Mouse (Mus musculus): ENCODE results near the gene Slc4a1.

Gene Slc4a1

DNA sequence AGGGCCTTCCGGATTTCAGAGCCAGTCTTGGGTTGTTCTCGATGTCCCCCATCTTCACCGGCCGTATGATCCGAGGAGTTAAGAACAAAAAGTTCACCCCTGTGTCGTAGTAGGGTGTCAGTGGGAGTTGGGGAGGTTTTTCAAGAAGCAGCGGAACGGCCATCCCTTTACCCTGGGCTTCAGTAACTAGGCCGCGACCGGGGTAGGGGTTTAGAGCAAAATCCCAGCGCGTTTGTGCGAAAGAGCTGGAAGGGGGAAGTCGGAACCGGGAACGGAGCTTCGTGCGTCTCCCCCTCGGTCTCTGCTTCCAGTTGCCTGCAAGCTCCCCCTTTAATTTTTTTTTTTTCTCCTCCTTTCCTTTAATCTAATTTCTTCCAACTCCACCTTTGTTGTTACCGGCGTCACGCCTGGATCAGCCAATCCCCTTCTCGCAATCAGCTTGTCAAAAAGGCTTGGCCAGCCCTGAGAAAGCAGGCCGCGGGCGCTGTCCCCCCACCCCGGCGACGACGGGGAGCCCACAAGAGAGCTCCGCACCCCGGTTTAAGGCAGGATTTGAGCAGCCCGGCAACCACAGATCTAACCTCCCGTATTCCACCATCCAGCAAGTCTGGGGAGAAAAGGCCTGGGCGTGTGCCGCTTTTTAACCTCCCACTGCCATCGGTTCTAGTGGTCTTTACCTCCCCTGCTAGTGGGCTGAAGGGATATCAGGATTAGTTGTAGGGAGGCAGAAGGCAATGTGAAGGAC, 45.9 kb downstream of the Slc4a1 start:
- DNase-seq: peak; percentile 92 to 95

DNA sequence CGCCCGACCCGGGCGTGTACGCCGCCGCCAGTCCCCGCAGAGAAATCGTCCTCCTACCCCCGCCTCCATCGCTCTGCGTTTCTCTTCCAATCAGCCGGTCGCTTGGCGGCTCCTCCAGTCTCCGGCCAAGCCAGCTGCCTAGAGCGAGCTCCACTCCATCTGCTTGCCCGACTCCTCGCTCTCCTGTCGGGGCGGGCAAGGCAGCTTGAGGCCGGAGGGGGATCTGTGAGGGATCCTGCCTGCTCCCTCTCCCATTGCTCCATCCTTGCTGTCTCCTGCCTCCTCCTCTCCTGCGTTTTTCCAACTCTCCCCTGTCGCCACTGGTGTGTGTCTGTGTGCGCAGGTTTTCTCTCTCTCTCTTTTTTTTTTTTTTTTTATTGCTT, 46.6 kb downstream of the Slc4a1 start, which contains the start of gene Ubtf:
TSS of gene Ubtf (minus strand) at position 333 of the 383 bp plus-strand sequence.
- DNase-seq: peak; percentile 97

DNA sequence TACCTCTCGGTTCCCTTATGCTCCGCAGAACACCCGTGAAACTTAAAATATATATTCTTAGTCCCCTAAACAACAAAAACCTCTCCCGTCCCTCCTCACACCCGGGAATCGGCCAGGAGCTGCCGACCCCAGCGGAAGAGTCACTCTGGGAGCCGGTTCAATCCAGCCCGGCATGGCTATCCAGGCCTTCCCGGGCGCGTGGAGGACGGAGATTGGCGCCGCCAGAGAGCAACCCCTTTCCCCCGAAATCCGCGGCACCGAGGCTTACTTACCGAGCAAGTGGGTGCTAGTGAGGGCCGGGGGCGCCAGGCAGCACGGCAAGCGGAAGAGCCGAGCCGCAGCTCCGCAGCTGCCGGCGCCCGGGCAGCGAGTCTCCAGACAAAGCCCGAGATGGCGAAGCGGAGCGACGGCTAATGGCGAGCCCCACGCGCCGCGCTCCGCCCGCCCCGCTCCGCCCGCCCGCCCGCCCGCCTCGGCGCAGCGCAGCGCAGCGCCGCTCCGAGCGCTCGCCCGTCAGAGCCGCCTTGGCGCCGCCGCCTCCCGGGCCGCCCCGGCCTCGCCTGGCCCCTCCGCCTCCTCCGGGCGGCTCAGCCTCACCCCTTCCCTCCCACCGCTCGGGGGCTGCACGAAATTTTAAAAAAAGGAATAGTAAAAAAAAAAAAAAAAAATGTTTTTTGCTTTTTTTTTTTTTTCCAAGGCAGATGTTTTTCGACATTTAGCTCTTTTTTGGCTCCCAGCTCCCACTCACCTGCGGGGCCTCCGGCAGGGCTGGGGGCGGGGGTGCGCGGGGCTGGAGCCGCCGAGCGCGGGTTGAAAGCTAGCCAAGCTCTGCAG, 47.2 kb downstream of the Slc4a1 start:
- DNase-seq: peak; percentile 60 to 74

DNA sequence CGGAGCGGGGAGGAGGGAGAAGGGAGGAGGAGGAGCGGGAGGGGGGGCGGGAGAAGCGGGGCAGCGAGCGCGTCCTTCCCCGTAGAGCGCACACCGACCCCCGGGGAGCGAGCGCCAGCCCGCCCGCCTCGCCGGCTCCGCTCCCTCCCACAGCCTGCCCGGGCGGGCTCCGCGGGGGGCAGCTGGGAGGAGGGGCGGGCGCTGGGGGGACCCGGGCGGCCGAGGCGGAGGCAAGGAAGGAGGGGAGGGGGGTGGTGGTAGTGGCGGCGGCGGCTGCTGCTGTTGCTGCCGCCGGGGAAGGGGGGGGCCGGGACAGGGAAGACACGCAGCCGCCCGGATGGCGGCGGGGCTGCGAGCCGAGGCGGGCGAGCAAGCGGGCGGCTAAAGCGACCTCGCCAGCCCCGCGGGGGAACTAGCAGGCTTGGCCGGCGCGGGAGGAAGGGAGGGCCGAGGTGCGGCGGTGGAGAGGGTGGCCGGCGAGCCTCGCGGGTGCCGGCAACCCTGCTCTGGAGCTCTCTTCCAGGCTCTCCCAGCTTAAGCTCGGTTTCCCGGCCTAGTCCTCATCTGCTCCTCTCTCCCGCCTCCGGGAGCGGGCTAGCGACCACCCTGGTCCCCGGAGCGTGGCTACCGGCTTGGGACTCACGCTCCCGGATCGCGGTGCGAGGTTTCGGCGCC, 48.0 kb downstream of the Slc4a1 start:
- DNase-seq: peak in 1 of 2 experiments; percentile 89

DNA sequence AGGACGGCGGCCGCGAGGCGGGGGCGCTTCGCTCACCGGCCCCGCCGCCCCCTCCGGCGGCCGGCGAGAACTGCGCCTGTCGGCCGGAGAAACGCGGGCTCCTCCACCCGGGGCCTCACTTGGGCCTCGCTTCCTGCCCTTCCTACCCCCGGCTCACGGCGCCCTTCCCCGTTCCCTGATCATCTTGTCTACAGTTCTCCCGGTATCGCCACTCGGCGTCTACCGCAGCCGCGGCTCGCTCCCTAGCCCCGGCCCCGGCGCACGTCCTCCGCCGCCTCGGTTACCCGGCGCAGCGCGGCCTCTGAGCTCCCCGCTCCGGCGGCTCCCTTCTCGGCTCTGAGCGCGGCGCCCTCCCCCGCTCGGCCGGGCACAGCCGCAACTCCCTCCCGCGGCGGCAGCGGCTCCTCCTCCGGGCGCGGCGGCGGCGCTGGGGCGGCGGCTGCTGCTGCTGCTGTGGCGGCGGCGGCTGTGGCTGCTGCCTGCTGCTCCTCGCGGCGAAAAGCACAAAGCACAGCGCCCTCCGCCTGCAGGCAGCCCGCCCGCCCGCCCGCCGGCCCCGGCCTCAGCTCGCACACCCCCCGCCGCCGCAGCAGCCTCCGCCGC, 48.6 kb downstream of the Slc4a1 start:
- peak; percentile 81 to 85 for DNase-seq

DNA sequence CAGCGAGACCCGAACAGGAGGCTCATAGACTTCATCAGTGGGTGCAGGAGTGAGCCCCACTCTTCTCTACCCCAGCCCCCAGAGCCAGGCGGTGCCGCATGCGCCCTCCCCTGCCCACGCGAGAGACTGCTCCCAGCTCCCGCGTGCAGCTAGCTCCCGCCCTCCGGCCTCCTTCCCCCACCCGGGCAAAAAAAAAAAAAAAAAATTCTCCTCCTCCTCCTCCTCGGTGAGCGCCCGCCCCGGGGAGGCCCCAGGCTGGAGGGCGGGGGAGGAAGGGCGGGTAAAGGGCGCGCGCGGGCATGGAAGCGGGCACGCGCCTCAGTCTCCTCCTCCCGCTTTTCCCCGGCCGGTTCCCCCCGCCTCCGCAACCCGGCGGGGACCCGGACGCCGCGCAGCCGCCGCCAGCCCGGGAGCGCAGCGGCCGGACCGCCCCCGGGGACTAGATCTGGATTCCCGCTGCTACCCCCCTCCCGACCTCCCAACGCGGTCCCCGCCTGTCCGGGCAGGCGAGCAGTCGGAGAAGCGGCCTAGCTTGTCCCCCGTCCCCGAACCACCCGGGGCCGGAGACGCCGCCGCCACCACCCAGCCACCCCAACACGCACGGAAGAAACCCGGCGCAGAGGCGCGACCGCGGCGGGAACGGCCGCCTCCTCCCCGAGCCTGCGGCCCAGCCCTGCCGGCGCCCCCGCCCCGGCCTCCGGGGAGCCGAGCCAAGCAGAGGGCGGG, 49.3 kb downstream of the Slc4a1 start:
- peak; percentile 90 to 94 for DNase-seq

DNA sequence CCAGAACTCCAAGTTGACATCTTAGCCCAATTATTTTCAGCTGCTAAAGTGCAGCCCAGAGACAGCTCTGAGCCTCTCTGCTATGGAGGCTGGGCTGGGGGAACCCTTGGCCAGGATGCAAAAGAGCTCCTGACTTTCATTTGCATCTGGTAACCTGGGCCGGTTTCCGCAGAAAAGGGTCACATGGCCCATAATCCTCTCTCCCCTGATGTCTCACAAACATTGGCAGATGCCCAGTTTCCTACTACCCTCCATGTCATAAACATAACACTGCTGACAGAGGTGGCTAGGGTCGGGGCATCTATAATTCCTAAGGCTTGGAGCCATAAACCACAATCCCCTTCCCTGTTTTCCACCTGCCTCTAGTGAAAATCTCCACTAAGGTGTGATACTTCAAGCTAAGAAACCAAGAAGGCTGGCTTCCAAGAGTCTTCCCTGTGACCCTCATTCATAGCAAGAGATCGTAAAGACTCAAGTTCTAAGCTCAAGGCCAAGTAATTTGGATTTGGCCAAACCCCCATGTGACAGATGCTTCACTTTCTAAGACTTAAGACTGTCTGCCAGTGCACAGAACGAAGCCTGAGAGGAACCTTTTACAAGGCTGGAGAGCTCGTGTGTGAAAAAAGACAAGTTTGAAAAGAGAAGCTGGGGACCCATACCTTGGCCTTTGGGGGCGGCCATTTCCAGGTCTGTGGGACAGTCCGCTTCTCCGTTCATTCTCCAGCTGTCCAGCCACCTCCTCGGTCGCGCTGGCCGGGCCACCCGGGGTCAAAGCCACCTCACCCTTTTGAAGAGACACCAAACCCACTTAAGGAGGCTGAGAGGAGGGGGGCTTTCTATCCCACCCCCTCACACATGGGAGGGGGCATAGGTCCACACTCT, 50.1 kb downstream of the Slc4a1 start:
- peak; percentile 58 to 62 for DNase-seq

DNA sequence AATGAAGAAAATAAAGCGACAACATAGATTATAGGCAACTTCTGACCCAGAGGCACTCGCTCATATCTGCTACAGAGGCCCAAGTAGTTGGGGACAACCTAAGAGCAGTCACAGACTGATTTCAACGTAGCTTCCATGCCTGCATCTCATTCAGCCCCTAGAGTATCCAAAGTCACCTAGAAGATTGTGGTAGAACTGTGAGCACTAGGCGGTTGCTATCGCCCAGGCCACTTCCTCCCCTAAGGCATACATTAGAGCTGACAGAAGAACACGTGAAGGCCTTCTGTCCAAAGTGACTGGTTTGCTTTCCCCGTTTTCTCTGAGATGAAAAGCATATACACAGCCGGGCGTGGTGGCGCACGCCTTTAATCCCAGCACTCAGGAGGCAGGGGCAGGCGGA, 51.7 kb downstream of the Slc4a1 start:
- no peak for DNase-seq

DNA sequence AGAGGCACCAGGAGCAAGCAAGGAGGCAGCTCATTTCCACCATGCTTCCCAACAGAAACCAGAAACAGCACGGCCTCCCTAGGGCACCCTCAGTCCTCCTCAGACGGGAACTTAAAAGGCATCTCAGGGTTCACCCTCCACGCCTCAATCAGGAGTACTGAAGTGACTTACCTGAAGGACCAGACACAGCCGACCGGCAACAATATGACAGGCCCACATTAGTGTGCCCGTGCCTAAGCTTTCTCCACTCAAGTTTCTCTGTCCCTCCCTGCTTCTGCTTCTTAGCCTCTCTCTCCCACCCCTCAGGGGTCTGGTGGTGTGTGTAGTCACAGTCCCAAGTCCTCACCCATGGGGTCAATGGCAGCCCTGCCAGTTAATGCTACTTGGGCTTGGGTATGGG, 53.4 kb downstream of the Slc4a1 start:
- no peak for DNase-seq

DNA sequence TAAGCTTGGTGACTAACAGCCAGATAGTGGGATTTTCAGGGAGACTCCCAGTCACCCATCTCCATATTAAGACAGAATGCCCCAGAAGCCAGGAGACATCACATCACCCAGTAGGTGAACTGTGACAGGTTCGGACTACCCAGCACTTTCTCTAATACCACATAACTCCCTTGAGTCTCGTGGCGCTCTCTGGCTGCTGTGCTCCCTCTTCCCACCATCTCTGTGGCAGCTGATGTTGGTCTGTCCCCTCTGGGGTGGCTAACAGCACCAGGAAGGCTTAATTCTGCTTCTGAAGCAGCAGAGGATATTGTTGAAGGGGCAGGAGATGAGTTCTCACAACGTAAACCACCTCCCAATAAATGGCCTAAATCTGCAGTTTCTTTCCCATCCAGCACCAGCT, 54.0 kb downstream of the Slc4a1 start:
- DNase-seq: no peak

DNA sequence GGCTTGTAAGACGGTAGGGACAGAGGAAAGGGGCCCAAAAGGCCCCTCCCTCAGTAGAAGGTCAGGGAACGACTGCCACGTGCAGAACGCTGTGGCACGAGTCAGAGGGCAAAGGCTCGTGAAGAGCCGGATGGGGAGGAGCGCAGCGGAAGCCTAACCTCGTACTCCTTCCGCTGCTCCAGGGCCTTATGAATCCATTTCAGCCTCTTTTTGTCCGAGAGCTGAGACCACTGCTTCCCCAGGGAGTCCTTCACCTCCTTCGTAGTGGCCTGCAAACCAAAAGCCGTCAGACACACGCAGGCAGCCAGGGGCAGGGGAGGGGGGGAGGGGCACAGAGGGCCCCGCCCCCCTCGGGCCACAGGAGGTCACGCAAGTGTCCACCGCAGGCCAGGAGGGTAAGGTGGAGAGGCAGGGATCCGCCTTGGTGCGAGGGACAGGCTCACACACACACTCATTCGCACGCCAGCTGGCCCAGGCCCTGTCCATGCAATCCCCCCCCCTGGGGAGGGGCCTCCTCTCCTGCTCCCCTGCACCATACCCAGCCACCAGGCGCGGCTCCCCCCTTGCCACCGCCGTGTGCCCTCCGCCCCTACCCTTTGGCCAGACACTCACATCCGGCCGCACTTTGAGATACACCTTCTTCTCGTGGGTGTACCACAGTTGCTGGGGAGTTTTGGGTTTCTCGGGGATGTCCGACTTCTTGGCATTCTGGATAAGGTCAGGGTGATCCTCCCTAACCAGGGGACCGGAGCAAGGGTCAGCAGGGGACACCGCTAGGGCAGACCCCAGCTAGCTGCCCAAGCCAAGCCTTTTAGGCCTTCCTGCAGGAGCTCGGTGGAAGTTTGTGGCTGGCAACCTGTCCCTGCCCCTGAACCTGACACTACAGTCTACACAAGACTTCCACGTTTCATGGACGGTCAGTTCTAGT, 55.0 kb downstream of the Slc4a1 start:
- DNase-seq: peak in 1 of 2 experiments; percentile 47

DNA sequence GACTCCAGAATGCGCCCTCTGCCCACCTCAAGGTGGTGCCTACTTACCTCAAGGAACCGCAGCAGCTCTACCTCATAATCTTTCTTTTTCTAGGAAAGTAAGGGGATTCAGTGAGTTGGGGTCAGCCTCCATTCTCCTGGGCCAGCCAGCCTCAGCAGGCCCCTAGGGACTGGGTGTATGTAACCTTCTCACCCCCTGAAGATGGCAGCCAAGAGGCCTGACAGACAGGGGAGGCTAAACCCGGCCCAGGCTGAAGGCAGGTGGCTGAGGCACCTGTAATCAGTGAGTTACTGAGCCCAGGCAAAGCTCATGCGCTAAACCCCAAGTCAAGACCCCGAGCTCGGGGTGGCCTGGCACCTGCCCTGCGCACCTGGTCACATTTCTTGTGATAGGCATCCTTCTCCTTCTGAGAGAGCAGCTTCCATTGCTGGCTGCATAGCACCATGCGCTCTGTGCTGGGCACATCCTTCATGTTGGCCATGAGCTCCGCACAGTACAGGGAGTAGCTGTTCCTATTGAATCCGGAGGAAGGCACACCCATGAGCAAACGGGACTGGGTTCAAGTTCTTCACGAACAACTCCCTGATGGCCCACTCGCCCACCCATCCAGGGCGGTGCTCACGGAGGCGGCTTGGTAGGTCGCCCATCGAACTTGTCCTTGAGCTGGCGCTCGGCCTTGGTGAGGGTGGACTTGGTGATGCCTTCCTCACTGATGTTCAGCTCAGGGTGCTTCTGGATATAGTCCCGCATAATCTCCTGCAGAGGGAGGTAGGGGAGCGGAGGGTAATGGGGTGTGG, 56.0 kb downstream of the Slc4a1 start:
- DNase-seq: peak in 1 of 2 experiments; percentile 37

DNA sequence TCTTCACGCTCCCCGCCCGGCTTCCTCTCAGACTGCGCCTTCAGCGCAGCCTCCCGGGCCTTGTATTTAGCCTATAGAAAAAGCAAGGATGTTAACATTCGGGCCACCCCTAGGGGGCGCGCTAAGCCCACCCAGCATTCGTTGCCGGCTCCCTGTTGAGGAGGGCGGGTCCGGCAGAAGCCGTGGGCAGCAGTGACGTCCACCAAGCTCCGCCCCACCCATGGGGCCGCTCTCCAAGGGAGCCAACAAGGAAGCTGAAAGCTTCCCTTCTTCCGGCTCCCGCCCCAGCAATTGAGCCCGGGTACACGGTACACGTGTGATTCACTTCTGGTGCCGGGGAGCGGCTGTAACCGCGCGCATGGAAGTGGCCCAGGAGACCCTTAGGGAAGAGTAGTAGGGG, 57.0 kb downstream of the Slc4a1 start:
- DNase-seq: peak; percentile 97

DNA sequence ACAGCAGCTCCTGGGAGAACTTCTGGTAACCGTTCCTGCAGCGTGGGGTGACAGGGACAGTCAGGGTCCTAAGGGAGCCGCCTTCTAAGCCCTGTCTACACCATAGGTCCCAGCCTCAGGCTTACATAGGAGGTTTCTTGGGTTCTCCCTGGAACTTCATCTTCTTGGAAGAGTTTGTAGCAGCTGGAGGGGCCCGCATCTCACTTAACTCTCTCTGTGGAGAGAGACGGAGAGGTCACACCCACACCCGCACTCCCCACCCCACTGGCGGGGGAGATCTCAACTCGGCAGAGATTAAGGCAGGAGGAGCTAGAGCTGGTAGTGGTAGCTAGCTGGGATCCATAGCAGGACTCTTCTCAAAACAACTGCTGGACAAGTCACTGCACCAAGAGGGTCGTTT, 57.9 kb downstream of the Slc4a1 start:
- peak in 1 of 2 experiments; percentile 19 for DNase-seq

DNA sequence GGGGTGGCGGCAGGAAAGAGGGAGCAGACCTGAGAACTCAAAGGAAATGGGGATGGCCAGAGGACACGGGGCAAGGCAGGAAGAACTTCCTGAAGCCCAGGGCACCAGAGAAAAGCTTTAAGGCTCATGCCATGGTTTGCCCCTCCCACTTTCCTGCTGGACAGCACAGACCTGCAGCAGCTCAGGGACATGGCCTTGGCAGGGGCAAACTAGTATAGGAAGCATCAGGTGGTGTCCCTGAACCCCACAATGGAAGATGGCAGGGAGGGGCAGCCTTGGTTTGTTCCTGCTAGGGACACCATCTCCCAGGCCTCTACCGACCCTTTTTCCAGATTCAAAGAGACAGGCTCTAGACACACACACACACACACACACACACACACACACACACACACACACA, 60.6 kb downstream of the Slc4a1 start:
- peak in 1 of 2 experiments; percentile 20 for DNase-seq

DNA sequence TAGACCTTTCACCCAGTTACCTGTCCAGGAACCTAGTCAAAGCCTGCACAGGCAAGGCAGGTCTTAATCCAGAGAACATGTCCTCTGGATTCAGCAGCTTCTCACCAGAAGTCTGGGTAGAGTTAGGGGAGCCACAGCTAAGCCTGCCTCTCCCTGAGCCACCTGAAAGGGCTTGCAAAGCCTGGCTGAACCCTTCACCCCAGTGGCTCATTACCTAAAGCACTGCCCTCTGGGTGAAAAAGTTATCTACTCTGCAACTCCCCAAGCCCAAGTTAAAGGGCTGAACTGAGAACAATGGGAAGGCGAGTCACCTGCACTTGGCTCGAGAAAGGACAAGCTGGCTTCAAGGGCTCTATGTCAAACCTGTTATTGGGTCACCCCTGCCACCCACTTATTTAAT, 61.9 kb downstream of the Slc4a1 start:
- peak in 1 of 2 experiments; percentile 13 for DNase-seq

DNA sequence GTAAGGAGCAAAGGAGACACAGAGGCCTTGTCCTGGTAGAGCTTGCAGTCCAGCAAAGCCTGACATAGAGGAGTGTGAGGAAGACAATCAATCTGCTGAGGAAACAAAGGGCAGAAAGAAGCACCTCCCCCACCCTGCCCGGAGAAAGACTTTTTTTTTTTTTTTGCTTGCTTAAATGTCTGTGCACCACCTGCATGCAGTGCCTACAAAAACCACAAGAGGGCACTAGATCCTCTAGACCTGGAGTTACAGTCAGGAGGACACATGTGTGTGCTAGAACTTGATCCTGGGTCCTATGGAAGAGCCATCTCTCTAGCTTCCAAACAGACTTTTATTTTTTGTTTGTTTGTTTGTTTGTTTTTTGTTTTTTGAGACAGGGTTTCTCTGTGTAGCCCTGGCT, 66.2 kb downstream of the Slc4a1 start:
- peak; percentile 81 to 86 for DNase-seq
